Mouse (Mus musculus) right cerebral cortex, adult 2 months (tissue): ENCODE measurements at regions not wholly inside any gene's neighbourhood (a gene's known extent, or its start where the extent isn't known, plus 50 kb on each side); places are given as distances from the start of the nearest gene placed in this dataset.

Source experiments
- DNase-seq, 2 experiments: peaks; one replicate each; pipeline ENCODE4 v3.0.0; 2021 to 2022; ENCODE audit warnings: low spot score in 2 of 2

GRCm38 (mm10) chr13:60007593-60007992 lies 169.6 kb downstream of the Gas1 start:
- DNase-seq, result no peak

DNA sequence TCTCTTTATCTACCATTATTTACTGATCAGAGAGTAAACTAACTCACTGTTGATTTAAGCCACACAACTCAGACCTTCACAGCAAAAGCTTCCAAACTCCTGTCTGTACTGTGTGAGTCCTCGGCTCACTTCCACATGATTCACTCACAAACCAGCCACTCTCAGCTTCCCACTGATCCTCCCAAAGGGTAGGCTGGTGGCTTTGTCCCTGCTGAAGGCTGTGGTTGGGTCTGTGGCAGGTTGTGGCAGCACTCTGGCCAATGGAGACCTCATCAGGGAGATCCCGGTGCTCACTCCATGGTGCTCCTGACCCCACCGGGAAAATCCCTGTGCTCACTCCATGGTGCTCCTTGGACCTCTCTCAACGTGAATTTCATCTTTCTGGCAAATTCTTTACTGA lies 170.1 kb downstream of the Gas1 start:
- no peak for DNase-seq

DNA sequence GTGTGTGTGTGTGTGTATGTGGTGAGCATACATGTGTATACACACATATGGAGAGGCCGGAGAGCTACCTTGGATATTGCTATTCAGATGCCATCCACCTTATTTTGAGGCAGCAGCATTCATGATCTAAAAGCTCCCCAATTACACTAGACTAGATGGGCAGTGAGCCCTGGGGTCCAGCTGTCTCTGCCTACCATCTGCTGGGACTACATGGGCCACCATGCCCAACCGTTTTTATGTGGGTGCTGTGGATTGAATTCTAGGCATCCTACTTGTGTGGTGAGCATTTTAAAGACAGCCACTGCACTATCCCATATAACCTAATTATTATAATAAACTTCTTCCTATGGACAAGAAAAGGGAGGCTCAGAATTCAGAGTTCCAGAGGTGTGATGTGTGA lies 172.6 kb downstream of the Gas1 start:
- no peak for DNase-seq

GRCm38 (mm10) chr13:60002098-60002497 lies 175.1 kb downstream of the Gas1 start:
- DNase-seq, result no peak

DNA sequence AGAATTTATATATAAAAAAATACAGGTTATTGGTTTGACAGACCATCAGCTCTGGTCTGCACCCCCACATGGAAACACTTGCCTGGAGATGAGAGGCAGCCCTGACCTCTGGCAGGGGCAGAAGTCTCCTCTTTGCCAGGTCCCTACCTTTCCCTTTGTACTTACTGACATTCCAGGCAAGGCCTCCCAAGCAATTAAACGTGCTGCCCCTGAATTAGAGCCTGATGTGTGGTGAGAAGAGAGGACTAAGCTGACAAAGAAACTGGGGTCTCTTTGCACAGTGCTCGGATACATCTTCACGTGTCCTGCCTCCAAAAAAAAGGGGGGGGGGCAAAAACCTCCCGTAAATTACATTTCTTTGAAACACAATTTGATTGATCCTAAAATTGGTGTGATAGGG lies 175.5 kb downstream of the Gas1 start:
- DNase-seq, result no peak

DNA sequence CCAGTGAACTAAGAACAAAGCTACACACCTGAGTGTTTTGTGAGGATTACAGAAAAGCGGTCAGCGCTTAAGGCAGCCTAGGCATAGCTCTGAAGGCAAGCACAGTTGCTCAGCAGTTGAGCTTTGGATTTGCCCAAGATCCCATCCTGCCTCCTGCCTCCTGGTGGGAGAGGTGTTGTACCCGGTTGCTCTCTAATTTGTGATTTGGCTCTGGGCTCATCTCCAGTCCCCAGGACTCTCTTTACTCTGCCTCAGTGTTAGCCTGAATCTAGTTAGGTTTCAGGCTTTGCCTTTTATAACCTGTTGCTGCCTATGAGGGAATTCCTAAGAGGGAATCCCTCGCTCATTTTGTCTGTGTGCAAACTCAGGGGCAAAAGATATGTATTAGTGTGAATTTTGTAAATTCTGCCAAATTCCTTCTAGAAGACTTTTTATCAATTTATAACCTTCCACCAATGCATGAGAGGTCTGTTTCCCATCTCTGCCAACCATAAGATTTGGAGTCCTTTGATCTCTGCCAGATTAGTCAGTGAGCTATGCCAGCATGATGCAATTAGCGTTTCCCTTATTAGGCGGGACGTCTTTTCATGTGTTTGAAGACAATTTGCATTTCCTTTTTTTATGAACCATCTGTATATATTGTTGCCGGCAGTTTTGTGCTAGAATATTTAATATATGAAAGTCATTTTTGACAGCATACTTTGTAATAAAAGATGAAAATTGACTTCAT lies 176.4 kb downstream of the Gas1 start:
- DNase-seq, result no peak

DNA sequence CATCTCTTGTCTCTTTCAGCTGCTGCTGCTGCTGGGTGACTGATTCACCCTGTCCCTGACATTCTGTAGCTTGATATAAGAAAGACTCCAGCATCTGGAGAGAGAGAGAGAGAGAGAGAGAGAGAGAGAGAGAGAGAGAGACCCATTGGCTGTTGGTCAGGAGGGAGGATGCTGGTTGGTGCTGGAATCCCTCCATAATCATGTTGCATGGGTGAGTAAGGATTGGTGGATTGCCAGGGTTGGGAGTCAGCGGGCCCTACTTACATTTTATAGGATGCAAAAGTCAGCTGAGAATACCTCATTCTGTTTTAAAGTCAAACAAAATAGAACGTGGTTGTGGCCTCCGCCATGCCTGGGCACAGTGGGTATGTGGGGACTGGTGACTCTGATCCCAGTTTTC lies 174.5 kb upstream of the Tut7 start:
- DNase-seq, result no peak

DNA sequence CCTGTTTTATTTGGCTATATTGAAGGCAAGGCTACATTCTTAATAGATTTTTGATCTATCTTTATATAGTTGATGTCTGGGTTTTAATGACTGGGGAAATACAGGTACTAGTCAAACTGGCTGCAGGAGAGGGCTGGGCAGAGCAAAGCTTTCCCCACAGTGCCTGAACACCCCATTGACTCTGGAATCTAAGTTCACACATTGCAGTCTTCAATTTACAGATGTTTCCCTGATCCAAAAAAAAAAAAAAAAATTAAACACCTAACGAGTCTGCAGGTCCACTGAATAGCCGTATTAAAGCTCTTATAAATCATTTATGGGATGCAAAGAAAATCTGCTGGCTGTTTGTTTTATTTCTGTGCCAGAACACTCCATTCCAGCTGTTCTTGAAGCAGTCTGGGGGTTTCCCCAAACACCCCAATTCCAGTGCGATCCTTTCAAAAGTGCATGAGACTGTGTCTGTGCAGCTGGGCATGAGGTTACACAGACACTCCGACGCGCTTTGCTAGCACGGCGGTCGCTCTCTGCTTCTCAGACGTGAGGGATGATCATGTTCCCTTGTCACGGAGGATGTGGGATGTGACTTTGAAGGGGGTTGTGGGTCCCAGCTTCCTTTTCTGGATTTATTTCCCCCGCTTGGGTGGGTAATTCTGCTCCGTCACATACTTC lies 173.3 kb upstream of the Tut7 start:
- no peak for DNase-seq

- DNase-seq, result no peak
Measured at GRCm38 (mm10) chr13:59992780-59993501, 170.0 kb upstream of the Tut7 start.

GRCm38 (mm10) chr13:59992346-59992745 lies 169.4 kb upstream of the Tut7 start:
- no peak for DNase-seq

DNA sequence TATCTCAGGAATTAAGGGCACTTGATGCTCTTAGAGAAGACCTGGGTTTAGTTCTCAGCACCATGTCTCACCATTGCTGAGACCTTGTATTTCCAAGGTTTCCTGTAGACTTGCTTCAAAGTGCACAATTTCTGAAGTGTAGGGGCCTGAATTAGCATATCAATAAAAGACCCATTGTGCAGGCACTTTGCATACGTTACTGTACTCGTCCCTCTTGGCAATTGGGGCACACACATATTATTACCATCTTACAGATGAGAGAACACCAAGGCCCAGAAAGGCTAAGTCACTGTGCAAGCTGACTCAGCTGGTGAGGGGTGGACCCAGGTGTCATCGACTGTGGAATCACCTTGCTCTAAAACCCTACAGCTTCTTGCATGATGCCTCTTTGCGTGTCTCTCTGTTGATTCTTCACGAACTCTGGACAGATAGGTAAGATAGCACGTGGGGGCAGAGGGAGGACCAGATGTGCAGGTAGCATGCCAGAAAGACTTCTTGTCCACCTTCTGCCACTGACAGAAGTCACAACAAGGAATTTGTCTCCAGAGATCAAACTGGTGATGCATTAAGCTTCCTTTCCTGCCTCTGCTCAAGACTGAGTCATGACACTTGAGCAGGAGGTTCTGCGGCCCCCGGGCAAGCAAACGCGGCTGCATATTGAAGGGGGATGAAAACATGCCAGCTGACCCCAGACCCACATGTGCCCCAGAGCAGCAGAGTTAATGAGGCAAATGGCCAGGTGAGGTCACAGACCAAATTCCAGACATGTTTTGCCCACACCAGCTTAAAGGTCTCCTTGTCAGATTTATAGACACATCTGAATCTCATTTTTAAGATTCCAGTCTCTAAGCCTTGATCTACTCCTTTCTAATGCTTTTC lies 167.7 kb upstream of the Tut7 start:
- no peak for DNase-seq

- DNase-seq, result no peak
Measured at GRCm38 (mm10) chr13:59988393-59988965, 165.5 kb upstream of the Tut7 start.

DNA sequence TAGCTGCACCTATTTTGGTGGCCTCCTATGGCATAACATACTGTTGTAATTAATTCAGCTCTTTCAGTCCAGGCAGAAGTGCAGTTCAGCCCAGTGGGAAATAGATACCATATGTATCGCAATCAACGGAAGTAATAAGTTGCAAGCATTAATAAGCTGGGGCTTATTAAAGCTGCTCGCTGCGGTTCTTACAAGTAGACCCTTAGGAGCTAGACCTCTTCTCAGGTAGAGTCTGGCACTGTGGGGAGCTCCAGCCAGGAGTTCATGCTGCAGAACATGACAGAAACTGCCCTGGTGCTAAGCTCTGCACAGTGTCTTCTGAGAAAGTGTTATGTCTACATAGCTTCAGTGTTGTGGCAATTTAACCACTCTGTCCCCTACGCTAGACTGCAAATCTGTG lies 153.5 kb upstream of the Tut7 start:
- DNase-seq, result no peak

- no peak for DNase-seq
Measured at GRCm38 (mm10) chr13:59972093-59972427, 149.1 kb upstream of the Tut7 start.

- peak in 1 of 2 experiments; percentile 7 for DNase-seq
Measured at GRCm38 (mm10) chr13:59971231-59972092, 148.5 kb upstream of the Tut7 start.

GRCm38 (mm10) chr13:59970430-59970829 lies 147.5 kb upstream of the Tut7 start:
- no peak for DNase-seq

DNA sequence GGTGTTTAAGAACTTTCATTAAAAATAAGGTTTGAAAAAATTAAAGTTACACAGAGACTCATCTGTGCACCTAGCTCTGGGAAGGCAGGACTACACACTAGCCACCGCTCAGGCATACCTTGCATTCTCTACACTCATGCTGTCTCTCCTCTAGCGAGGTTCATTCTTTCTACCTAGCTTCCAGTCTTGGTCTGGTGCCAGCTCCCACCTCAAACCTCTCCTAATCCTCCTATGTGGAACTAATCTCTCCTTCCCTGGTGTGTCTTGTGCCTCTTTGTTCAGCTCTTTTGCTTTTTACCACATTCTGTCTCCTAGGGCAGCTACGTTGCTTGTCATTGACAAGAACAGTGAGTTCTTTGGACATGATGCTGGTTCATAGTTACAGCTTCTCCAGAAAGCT lies 146.5 kb upstream of the Tut7 start:
- DNase-seq, result no peak

- no peak for DNase-seq
Measured at GRCm38 (mm10) chr13:59968584-59969240, 145.8 kb upstream of the Tut7 start.

GRCm38 (mm10) chr13:59966535-59967255 lies 143.7 kb upstream of the Tut7 start:
- DNase-seq, result no peak

DNA sequence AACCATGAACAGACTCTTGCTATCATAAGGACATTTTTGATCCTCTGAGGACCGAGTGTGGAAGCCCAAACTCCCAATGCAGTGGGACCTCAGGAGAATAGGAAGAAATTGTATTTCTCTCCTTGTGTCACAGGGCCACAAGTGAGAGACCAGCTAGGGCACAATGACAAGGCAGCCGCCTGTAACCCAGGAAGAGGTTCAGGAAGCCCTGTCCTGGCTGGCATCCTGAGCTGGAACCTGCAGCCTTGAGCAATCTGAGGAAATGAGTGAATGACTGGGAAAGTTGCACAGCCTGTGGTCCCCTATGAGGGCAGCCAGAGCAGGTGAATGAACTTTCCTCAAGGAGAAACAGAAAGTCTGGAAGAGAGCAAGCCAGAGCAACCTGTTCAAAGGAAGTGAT lies 142.0 kb upstream of the Tut7 start:
- no peak for DNase-seq
